16 mouse cellular contexts compared by ENCODE assay signal in the genomic region with DNA sequence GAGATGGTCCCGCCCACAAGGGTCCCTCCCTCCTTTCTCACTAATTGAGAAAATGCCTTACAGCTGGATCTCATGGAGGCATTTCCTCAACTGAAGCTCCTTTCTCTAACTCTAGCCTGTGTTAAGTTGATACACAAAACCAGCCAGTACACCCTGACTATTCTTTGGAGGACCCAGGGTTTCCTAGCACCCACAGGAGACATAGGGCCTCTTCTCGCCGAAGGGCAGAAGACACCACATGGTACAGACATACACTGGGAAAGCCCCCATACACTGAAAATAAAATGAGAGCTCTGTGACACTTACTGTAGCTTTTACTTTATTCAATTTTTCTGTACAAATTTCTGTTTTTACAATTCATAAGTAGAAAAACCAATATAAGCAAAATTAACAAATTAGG.
"Had no signal": no experiment of that assay in that cellular context is flagged by ENCODE, and none has a peak within 500 bp of the region (broad histone marks: within the 10 kb centered on the region; RNA-seq: fewer than 3 reads in every experiment).

No protein-coding gene starts in this region.

- H3K4me3 ChIP-seq: lung, embryonic 15.5 days; megakaryocyte, embryonic 14.5 days; neural tube, embryonic 12.5 days had no signal

- H3K27ac ChIP-seq: lung, embryonic 15.5 days; neural tube, embryonic 12.5 days had no signal

- H3K9ac ChIP-seq: liver, postnatal 0 days; lung, embryonic 15.5 days; midbrain, embryonic 13.5 days; midbrain, embryonic 15.5 days; neural tube, embryonic 12.5 days had no signal

- H3K9me3 ChIP-seq: midbrain, embryonic 15.5 days had no signal

- H3K27me3 ChIP-seq: lung, embryonic 15.5 days; midbrain, embryonic 13.5 days; midbrain, embryonic 15.5 days; neural tube, embryonic 12.5 days had no signal

- DNase-seq: liver, postnatal 0 days; lung, adult 2 months; lung, postnatal 14 days; lung, postnatal 36 days; right cerebral cortex, postnatal 25 days; right cerebral cortex, postnatal 4 days; spleen, adult 18-20 months; thymus, adult 18-20 months; thymus, postnatal 14 days; thymus, postnatal 36 days had no signal

- ATAC-seq: liver, postnatal 0 days; lung, postnatal 0 days; midbrain, embryonic 13.5 days; midbrain, embryonic 15.5 days had no signal

- H3K36me3 ChIP-seq: lung, embryonic 15.5 days; midbrain, embryonic 15.5 days had no signal
